Mouse (Mus musculus) heart, postnatal 0 days (tissue): ENCODE measurements at regions not wholly inside any gene's neighbourhood (a gene's known extent, or its start where the extent isn't known, plus 50 kb on each side); places are given as distances from the start of the nearest gene placed in this dataset.

ENCODE experiments used
- CTCF ChIP-seq: IDR thresholded peaks from 2 replicates; pipeline ENCODE4 v1.5.1; 2016; ENCODE audit warnings: antibody characterized with exemption, control low read depth, low read depth
- EP300 ChIP-seq: IDR thresholded peaks from 2 replicates; pipeline ENCODE4 v1.6.1; 2016; ENCODE audit warnings: antibody characterized with exemption, low read depth

GRCm38 (mm10) chr4:64316553-64317347 lies 269.9 kb upstream of the Tnc start:
- no peak for TF ChIP-seq CTCF
- no peak for TF ChIP-seq EP300
